Mouse (Mus musculus): ENCODE measurements around the gene Numbl. TPM values are rescaled to one million over a fixed set of nuclear protein-coding genes. Genes with fewer than 3 reads are reported as not detected.

Numbl gene
- total and polyA plus RNA-seq, 3 experiments = 3.7 to 9.7 (median 6.1) TPM

DNA sequence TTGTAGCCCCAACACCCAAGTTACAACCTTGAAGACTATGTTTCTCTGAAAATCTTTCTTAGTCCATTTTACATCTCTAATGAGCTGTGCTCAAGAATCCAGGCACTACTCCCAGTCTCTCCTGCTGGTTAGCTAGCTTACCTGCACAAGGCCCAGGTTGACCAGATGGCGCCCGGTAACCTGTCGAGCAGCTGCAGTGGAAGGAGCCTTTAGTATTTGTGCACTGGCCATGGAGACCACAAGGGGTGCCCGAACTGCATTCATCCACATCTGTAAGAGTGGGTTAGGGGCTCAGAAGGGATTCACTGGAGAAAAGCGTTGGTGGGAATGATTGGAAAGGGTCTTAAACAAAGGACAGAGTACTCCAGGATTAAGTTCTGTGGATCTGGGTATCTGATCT is 64.8 kb downstream of the Numbl start:
- 94% methylated on average over 5 of the region's 5 CpGs for WGBS
- Histone ChIP-seq H3K36me3 (ENCODE audit: control insufficient read depth, insufficient read depth, low read length) (no peaks in the 10 kb centered on the region), H3K9ac (ENCODE audit: low read depth, low read length) (no peak overlapping the region), H3K27me3 (ENCODE audit: control insufficient read depth, insufficient read depth, low read length) (no peaks in the 10 kb centered on the region), H3K79me2 (replicated peaks; ENCODE audit: control insufficient read depth, insufficient read depth, low read length) (no peaks in the 10 kb centered on the region), H3K27ac (peak overlapping the region; percentile 34), H3K4me3 (no peak overlapping the region), H3K4me1 (ENCODE audit: control insufficient read depth, insufficient read depth, low read length) (peaks cover 10% of the 10 kb centered on the region)
- DNase-seq = no peak
- intact Hi-C loops (cut with DNase I) = no loop called here
- TF ChIP-seq CTCF (IDR thresholded peaks at IDR 0.05) (no peak), POLR2A (IDR thresholded peaks at IDR 0.05; ENCODE audit: insufficient read depth, low read depth, low read length) (no peak), EP300 (IDR thresholded peaks at IDR 0.05; ENCODE audit: insufficient read depth, low read depth, low read length) (no peak)

DNA sequence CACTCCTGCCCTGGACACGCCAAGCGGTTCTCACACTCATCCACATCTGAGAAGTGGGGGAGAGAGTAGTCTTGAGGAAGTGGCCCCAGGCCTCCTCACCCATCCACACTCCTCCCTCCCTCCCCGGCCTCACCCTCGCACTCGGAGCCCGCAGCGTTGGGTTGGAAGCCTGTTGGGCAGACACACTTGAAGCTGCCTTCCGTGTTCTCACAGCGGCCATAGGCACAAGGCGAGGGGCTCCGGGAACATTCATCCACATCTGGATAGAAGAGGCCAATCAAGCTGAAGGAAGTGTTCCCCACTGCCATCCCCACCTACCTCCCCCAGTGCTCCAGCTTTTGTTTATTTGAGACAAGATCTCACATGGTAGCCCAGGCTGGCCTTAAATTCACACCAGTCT is 65.9 kb downstream of the Numbl start:
- Histone ChIP-seq H3K27ac (no peak overlapping the region), H3K4me1 (ENCODE audit: control insufficient read depth, insufficient read depth, low read length) (peaks cover 16% of the 10 kb centered on the region), H3K27me3 (ENCODE audit: control insufficient read depth, insufficient read depth, low read length) (no peaks in the 10 kb centered on the region), H3K9ac (ENCODE audit: low read depth, low read length) (no peak overlapping the region), H3K36me3 (ENCODE audit: control insufficient read depth, insufficient read depth, low read length) (peaks cover 7% of the 10 kb centered on the region), H3K79me2 (replicated peaks; ENCODE audit: control insufficient read depth, insufficient read depth, low read length) (no peaks in the 10 kb centered on the region), H3K4me3 (no peak overlapping the region)
- no peak for DNase-seq
- no peak for TF ChIP-seq POLR2A (IDR thresholded peaks at IDR 0.05; ENCODE audit: insufficient read depth, low read depth, low read length)
- TF ChIP-seq EP300 (IDR thresholded peaks at IDR 0.05; ENCODE audit: insufficient read depth, low read depth, low read length) = no peak
- no peak for TF ChIP-seq CTCF (IDR thresholded peaks at IDR 0.05)
- intact Hi-C loops (cut with DNase I) = no loop called here
- WGBS = 95% methylated on average over 11 of the region's 11 CpGs

DNA sequence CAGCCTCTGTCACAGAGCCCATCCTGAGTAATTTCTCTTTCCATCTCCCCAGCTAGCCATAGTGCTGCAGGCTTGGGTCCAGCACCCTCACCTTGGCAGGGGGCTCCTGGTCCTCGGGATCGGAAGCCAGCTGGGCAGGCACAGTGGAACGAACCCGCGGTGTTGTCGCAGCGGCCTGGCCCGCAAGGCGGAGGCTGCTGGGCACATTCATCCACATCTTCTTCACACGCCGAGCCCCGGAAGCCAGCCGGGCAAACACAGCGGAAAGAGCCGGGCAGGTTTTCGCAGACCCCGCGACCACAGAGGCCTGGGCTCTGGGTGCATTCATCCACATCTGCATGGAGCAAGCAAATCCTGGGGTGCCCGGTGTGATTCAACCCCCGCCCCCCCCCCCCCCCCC is 66.7 kb downstream of the Numbl start:
- Histone ChIP-seq H3K27me3 (ENCODE audit: control insufficient read depth, insufficient read depth, low read length) (0 out of 2 replicates have a peak, but pooled peaks cover 2% of the 10 kb centered on the region), H3K36me3 (ENCODE audit: control insufficient read depth, insufficient read depth, low read length) (peaks cover 7% of the 10 kb centered on the region), H3K79me2 (replicated peaks; ENCODE audit: control insufficient read depth, insufficient read depth, low read length) (no peaks in the 10 kb centered on the region), H3K4me1 (ENCODE audit: control insufficient read depth, insufficient read depth, low read length) (peaks cover 21% of the 10 kb centered on the region), H3K27ac (no peak overlapping the region), H3K4me3 (no peak overlapping the region), H3K9ac (ENCODE audit: low read depth, low read length) (no peak overlapping the region)
- WGBS = 77% methylated on average over 20 of the region's 20 CpGs
- TF ChIP-seq POLR2A (IDR thresholded peaks at IDR 0.05; ENCODE audit: insufficient read depth, low read depth, low read length) (no peak), CTCF (IDR thresholded peaks at IDR 0.05) (no peak), EP300 (IDR thresholded peaks at IDR 0.05; ENCODE audit: insufficient read depth, low read depth, low read length) (no peak)
- no peak for DNase-seq
- intact Hi-C loops (cut with DNase I) = loop anchor here (5.0 kb wide), 1 partner anchor 163 kb away; no protein-coding TSS in a partner anchor

DNA sequence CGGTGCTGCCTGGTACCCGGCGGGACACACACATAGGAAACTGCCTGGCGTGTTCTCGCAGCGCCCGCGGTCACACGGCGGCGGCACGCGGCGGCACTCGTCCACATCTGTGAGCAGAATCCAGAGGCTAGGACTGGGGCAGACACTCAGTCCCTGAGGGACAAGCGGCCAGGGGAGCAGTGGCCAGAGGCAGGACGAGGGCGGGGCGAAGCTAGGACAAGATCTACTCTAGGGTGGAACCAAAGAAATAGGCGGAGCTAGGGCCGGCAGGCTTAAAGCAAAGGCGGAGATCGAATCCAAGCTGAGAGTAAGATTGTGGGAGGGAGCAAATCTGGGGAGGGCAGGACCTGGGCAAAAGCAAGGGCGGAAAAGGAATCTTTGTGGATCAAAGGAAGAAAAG is 67.5 kb downstream of the Numbl start:
- TF ChIP-seq POLR2A (IDR thresholded peaks at IDR 0.05; ENCODE audit: insufficient read depth, low read depth, low read length) (0 out of 2 replicates have a peak, but pooled peaks have one; percentile 12), EP300 (IDR thresholded peaks at IDR 0.05; ENCODE audit: insufficient read depth, low read depth, low read length) (no peak)
- WGBS = 10% methylated on average over 24 of the region's 24 CpGs
- H3K79me2 ChIP-seq (replicated peaks; ENCODE audit: control insufficient read depth, insufficient read depth, low read length) = no peaks in the 10 kb centered on the region
- H3K4me1 ChIP-seq (ENCODE audit: control insufficient read depth, insufficient read depth, low read length) = peaks cover 23% of the 10 kb centered on the region
- peak overlapping the region; percentile 67 for H3K27ac ChIP-seq
- intact Hi-C loops (cut with DNase I) = loop anchor here (5.0 kb wide), 1 partner anchor 163 kb away; no protein-coding TSS in a partner anchor
- 0 out of 2 replicates have a peak, but pooled peaks cover 2% of the 10 kb centered on the region for H3K27me3 ChIP-seq (ENCODE audit: control insufficient read depth, insufficient read depth, low read length)
- peak overlapping the region; percentile 22 for H3K4me3 ChIP-seq
- H3K9ac ChIP-seq (ENCODE audit: low read depth, low read length) = peak overlapping the region; percentile 53
- peaks cover 7% of the 10 kb centered on the region for H3K36me3 ChIP-seq (ENCODE audit: control insufficient read depth, insufficient read depth, low read length)
- DNase-seq = peak; percentile 83 to 90

DNA sequence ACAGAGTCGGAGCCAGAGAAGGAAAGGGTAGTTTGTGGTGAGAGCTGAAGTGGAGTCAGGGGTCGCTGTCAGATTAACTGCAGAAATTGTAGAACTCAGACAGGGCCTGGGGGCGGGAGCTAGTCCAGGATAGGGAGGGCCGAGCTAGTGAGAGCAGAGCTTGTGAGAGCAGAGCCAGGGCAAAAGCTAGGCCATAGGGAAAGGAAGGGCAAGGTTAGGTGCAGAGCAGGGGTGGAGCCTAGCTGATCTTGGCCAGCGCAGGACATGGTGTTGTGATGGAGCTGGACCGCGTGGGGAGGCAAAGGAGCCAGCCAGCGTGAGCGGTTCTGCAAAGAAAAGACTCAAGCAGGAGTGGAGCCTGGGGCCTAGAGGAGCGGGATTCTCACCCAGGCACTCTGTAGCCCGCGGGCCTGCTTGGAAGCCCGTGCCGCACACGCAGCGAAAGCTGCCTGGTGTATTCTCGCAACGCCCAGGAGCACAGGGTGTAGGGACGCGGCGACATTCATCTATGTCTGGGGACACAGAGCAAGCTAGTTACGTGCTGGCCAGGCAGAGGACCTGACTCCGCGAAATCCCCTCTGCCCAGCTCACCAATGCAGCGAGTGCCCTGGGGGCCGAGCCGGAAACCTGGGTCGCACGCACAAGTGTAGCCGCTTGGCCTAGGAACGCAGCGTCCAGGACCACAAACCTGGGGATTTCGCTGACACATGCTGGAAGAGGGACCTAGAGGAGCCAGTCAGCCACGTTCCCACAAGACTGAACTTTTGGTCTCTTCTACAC is 68.1 kb downstream of the Numbl start:
- peak; percentile 61 to 74 for DNase-seq
- Histone ChIP-seq H3K79me2 (replicated peaks; ENCODE audit: control insufficient read depth, insufficient read depth, low read length) (no peaks in the 10 kb centered on the region), H3K36me3 (ENCODE audit: control insufficient read depth, insufficient read depth, low read length) (peaks cover 7% of the 10 kb centered on the region), H3K4me3 (no peak overlapping the region), H3K27me3 (ENCODE audit: control insufficient read depth, insufficient read depth, low read length) (0 out of 2 replicates have a peak, but pooled peaks cover 2% of the 10 kb centered on the region), H3K27ac (peak overlapping the region; percentile 67), H3K9ac (ENCODE audit: low read depth, low read length) (no peak overlapping the region), H3K4me1 (ENCODE audit: control insufficient read depth, insufficient read depth, low read length) (peaks cover 23% of the 10 kb centered on the region)
- intact Hi-C loops (cut with DNase I) = loop anchor here (5.0 kb wide), 1 partner anchor 164 kb away; no protein-coding TSS in a partner anchor
- 70% methylated on average over 34 of the region's 34 CpGs for WGBS
- no peak for TF ChIP-seq EP300 (IDR thresholded peaks at IDR 0.05; ENCODE audit: insufficient read depth, low read depth, low read length)
- no peak for TF ChIP-seq POLR2A (IDR thresholded peaks at IDR 0.05; ENCODE audit: insufficient read depth, low read depth, low read length)
- no peak for TF ChIP-seq CTCF (IDR thresholded peaks at IDR 0.05)

DNA sequence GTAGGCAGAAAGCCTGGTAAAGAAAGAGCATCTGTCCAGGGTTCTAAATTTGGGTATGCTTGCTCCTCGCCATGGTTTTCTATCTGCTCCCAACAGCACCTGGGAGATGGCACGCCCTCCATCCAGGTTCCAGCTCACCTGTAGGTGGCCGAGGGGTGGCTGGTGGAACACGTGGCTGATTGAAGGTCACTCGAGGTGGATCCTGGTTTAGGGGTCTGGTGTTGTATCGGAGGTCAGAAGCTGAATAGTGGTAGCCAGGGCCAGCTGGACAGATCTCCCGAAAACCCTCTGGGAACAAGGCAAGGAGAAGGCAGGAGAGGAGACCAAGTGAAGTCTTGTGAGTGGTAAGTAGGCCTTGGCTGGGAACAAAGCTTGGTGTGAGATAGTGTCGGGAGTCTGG is 69.3 kb downstream of the Numbl start:
- Histone ChIP-seq H3K27me3 (ENCODE audit: control insufficient read depth, insufficient read depth, low read length) (0 out of 2 replicates have a peak, but pooled peaks cover 2% of the 10 kb centered on the region), H3K36me3 (ENCODE audit: control insufficient read depth, insufficient read depth, low read length) (peaks cover 7% of the 10 kb centered on the region), H3K9ac (ENCODE audit: low read depth, low read length) (no peak overlapping the region), H3K79me2 (replicated peaks; ENCODE audit: control insufficient read depth, insufficient read depth, low read length) (no peaks in the 10 kb centered on the region), H3K4me3 (no peak overlapping the region), H3K4me1 (ENCODE audit: control insufficient read depth, insufficient read depth, low read length) (peaks cover 21% of the 10 kb centered on the region), H3K27ac (no peak overlapping the region)
- TF ChIP-seq POLR2A (IDR thresholded peaks at IDR 0.05; ENCODE audit: insufficient read depth, low read depth, low read length) (no peak), CTCF (IDR thresholded peaks at IDR 0.05) (no peak), EP300 (IDR thresholded peaks at IDR 0.05; ENCODE audit: insufficient read depth, low read depth, low read length) (no peak)
- 93% methylated on average over 8 of the region's 8 CpGs for WGBS
- intact Hi-C loops (cut with DNase I) = loop anchor here (5.0 kb wide), 1 partner anchor 165 kb away; no protein-coding TSS in a partner anchor
- DNase-seq = no peak
